Mouse (Mus musculus) intestine, embryonic 14.5 days (tissue): ENCODE measurements at regions not wholly inside any gene's neighbourhood (a gene's known extent, or its start where the extent isn't known, plus 50 kb on each side); places are given as distances from the start of the nearest gene placed in this dataset.

ENCODE experiments used
- ATAC-seq: fragments of 200-750 bp; cut with Nextera tagmentation; replicated peaks from 2 replicates; pipeline ENCODE4 v1.8.0; 2017; ENCODE audit warnings: low read depth, moderate number of reproducible peaks, moderate TSS enrichment, moderate library complexity; ENCODE audit not compliant: low FRiP score, low TSS enrichment
- DNase-seq: peaks from one replicate; pipeline ENCODE4 v3.0.0-alpha.2; 2018; ENCODE audit warnings: low spot score
- H3K27ac ChIP-seq: fragments of 300-500 bp; sonication (generic); 2 replicates; pipeline ENCODE4 v1.5.1; 2014; ENCODE audit warnings: low read depth, mild to moderate bottlenecking, control low read depth
- H3K27me3 ChIP-seq: fragments of 300-500 bp; sonication (generic); replicated peaks from 2 replicates; pipeline ENCODE4 v1.6.1; 2014; ENCODE audit warnings: low read length, control low read depth; ENCODE audit not compliant: control insufficient read depth, insufficient read depth
- H3K36me3 ChIP-seq: fragments of 300-500 bp; sonication (generic); 2 replicates; pipeline ENCODE4 v1.6.1; 2014; ENCODE audit warnings: low read length, control low read depth; ENCODE audit not compliant: control insufficient read depth, insufficient read depth
- H3K4me1 ChIP-seq: fragments of 300-500 bp; sonication (generic); replicated peaks from 2 replicates; pipeline ENCODE4 v1.6.1; 2014; ENCODE audit warnings: low read length, control low read depth, mixed read lengths; ENCODE audit not compliant: control insufficient read depth, insufficient read depth
- H3K4me2 ChIP-seq: fragments of 300-500 bp; sonication (generic); 2 replicates; pipeline ENCODE4 v1.6.1; 2014; ENCODE audit warnings: low read length
- H3K4me3 ChIP-seq: fragments of 300-500 bp; sonication (generic); 2 replicates; pipeline ENCODE4 v1.5.1; 2014; ENCODE audit warnings: low read depth, low read length, control low read depth, mixed read lengths
- H3K9ac ChIP-seq: fragments of 300-500 bp; sonication (generic); 2 replicates; pipeline ENCODE4 v1.6.1; 2014; ENCODE audit warnings: mild to moderate bottlenecking, low read length
- H3K9me3 ChIP-seq: fragments of 300-500 bp; sonication (generic); 2 replicates; pipeline ENCODE4 v1.6.1; 2016; ENCODE audit warnings: low read length, control low read depth; ENCODE audit not compliant: control insufficient read depth
- WGBS: fragments of 180-500 bp; shearing (Covaris S2); extraction: QIAGEN DNeasy Blood & Tissue Kit; methylation state at CpG from one replicate; pipeline ENCODE4 v1.1.7; 2014; 5-methylcytosine and 5-hydroxymethylcytosine counted together

DNA sequence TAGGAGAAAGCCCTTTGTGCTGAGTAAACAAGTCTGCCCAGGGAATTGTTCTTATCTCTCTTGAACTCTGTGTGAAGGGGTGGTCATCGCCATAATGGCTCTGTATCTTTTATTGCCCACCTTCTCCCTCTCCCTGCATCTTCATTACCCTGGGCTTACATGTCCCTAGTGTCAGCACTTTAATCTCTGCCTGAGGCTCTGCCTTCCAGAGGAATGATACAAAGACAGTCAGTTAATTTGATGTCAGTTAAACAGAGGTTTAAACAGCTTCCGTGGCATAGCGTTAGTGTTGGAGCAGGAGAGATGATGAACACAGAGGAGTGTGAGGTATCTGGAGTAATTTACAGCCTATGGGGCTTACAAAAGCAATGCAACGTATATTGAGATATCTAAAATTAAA is 269.2 kb upstream of the Tmem161b start:
- Histone ChIP-seq H3K4me1 (no peaks in the 10 kb centered on the region), H3K4me2 (no peak overlapping the region), H3K27me3 (no peaks in the 10 kb centered on the region), H3K27ac (no peak overlapping the region), H3K4me3 (no peak overlapping the region), H3K9ac (no peak overlapping the region), H3K9me3 (no peaks in the 10 kb centered on the region), H3K36me3 (no peaks in the 10 kb centered on the region)
- DNase-seq (no peak), ATAC-seq (no peak)
- 22% methylated on average over 4 of the region's 4 CpGs for WGBS

DNA sequence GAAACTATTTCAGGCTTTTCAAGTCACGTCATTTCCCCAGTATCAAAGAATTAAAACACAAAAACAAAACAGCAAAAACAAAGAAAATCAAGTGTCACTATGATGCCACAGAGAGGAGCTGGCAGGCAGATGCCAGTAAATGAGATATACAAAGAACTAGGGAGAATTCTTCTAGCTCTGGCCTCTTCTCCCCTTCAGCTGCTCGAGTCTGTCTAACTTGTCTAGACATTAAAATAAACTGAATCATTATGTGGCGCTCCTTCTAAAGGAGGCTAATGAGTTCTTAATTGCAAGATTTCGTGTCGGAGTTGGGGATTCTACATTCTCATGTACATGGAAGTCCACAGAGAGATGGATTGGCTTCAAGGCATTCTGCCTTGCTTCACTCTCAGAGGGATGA is 266.4 kb upstream of the Tmem161b start:
- no peak for DNase-seq
- H3K36me3 ChIP-seq = no peaks in the 10 kb centered on the region
- no peak overlapping the region for H3K4me3 ChIP-seq
- H3K4me1 ChIP-seq = no peaks in the 10 kb centered on the region
- 77% methylated on average over 5 of the region's 5 CpGs for WGBS
- H3K9ac ChIP-seq = no peak overlapping the region
- no peaks in the 10 kb centered on the region for H3K27me3 ChIP-seq
- no peak overlapping the region for H3K4me2 ChIP-seq
- H3K27ac ChIP-seq = no peak overlapping the region
- ATAC-seq = no peak
- no peaks in the 10 kb centered on the region for H3K9me3 ChIP-seq

DNA sequence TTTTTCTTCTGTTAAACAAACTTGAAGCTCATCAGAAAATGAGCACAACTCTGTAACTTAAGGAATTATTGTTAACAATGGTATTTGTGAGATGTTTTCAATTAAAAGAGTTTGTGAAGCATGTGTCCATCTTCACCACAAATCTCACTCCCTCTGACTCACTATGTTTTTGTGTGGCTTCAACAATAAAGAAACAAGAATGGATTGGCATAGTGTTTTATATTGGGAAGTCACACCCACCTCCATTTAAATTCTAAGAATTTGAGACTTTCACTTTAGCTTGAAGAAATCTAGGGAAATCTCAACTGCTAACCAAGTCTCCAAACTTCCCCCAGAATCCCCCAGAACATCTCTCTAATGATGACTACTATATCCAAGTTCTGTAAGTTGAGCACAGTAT is 243.6 kb upstream of the Tmem161b start:
- Histone ChIP-seq H3K4me2 (no peak overlapping the region), H3K36me3 (no peaks in the 10 kb centered on the region), H3K4me3 (no peak overlapping the region), H3K27me3 (no peaks in the 10 kb centered on the region), H3K9me3 (no peaks in the 10 kb centered on the region), H3K4me1 (no peaks in the 10 kb centered on the region), H3K9ac (no peak overlapping the region), H3K27ac (no peak overlapping the region)
- ATAC-seq (no peak), DNase-seq (no peak)

DNA sequence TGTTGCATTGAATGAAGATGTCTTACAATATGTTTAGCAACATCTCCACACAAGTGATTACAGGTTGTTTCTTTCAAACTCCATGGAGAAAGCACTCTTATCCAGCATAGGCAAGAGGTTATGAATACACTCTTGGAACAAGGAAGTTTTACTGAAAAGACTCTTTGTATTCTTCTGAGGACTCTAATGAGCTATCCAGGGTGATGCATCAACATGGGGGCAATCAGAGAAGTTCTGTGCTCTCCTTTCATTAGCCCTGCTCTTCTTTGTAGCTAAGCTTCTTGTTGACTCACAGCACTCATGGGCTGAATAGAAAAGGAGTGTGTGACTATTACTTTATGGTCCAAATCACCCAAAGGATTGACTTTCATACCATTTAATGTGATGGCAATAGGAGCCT is 242.6 kb upstream of the Tmem161b start:
- no peak overlapping the region for H3K4me2 ChIP-seq
- H3K27ac ChIP-seq = no peak overlapping the region
- DNase-seq (no peak), ATAC-seq (no peak)
- no peaks in the 10 kb centered on the region for H3K9me3 ChIP-seq
- H3K27me3 ChIP-seq = no peaks in the 10 kb centered on the region
- H3K4me1 ChIP-seq = no peaks in the 10 kb centered on the region
- no peak overlapping the region for H3K9ac ChIP-seq
- no peaks in the 10 kb centered on the region for H3K36me3 ChIP-seq
- H3K4me3 ChIP-seq = no peak overlapping the region

DNA sequence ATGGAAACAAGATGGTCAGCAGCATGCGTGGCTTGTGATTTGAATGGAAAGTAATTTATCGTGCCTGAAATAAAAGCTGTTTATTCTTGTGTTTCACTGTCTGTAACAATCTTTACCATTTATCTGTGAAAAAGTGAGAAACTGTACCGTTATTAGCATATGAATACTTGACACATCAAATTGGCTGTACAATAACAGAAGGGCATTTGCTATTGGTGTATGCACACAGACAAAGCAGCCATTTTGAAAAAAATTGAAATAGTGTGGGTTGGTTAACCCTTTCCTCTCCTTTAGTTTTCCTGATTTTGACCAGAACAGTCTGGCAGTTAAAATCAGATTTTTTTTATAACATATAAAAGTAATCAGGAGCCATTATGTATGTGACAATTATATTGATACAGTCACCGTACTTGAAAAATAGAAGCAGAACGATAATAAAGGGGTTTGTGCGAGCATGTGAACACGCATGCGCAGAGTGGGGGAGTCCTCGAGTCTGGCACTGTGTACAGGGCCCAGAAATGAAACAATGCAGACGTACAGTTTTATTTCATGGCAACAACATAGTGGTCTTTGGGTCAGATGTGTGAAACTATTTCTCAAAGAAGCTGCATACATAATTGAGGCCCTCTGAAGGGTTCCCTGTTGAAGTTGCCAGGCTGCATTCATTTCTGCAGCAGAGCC is 237.3 kb upstream of the Tmem161b start:
- WGBS = 84% methylated on average over 10 of the region's 10 CpGs
- H3K9me3 ChIP-seq = no peaks in the 10 kb centered on the region
- H3K4me1 ChIP-seq = 0 out of 2 replicates have a peak, but pooled peaks cover 4% of the 10 kb centered on the region
- H3K27ac ChIP-seq = no peak overlapping the region
- no peak overlapping the region for H3K4me3 ChIP-seq
- H3K4me2 ChIP-seq = no peak overlapping the region
- no peaks in the 10 kb centered on the region for H3K36me3 ChIP-seq
- H3K27me3 ChIP-seq = no peaks in the 10 kb centered on the region
- no peak for DNase-seq
- H3K9ac ChIP-seq = no peak overlapping the region
- ATAC-seq = no peak

DNA sequence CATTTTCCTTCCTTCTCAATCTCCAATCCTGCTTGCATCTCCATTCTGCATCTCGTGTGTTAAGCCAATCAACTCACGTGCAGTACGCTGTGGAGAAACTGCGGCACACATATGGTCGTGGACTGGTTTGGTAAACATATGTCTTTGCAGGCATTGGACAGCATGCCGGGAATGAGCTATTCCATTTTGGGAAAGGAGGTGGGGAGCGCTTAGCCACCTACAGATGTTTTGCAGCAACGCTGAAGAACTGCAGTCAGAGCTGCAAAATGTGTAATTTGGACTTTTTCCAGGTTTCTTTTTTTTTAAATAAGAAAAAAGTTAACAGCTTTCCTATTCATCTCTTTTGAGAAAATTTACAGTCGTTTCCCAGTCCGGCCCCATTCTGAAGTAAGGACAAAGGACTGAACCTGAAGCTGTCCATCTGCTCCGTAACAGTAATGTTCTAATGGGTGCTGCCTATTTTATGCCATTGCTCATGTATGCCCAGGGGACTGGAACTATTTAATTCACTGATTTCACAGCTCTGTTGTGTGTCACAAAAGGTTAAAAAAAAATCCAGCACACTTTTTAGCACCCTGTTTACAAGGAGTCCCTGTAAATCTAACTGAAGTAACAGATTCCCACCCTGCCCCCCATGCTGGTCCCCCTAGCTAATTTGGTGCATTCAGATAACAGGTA is 234.2 kb upstream of the Tmem161b start:
- Histone ChIP-seq H3K9ac (no peak overlapping the region), H3K4me2 (peak overlapping the region; percentile 44), H3K36me3 (no peaks in the 10 kb centered on the region), H3K4me3 (no peak overlapping the region; the same call in 1 of the 2 replicates), H3K4me1 (0 out of 2 replicates have a peak, but pooled peaks cover 4% of the 10 kb centered on the region), H3K27me3 (no peaks in the 10 kb centered on the region), H3K9me3 (no peaks in the 10 kb centered on the region), H3K27ac (no peak overlapping the region)
- ATAC-seq = no peak
- DNase-seq = no peak
- 34% methylated on average over 11 of the region's 11 CpGs for WGBS

DNA sequence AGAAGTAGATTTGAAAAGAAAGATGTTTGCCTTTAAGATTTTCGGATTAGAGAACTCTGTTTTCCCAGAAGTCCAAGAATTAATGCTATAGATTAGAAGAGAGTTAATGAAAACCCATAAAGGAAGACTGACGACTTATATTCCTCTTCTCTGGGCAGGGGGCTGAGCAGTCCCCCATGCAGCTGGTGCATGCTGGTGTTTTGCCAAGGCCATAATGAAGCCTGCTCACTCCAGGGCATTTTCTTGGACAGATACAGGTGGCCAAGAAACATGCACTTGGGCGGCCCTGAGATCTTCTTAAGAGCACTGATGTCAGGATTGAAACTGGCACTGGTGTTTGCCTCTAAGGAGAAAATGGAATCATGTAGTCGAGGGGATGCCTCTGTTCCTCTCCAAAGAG is 233.6 kb upstream of the Tmem161b start:
- Histone ChIP-seq H3K4me2 (no peak overlapping the region), H3K27ac (no peak overlapping the region), H3K36me3 (no peaks in the 10 kb centered on the region), H3K4me1 (0 out of 2 replicates have a peak, but pooled peaks cover 4% of the 10 kb centered on the region), H3K9me3 (no peaks in the 10 kb centered on the region), H3K27me3 (no peaks in the 10 kb centered on the region), H3K9ac (no peak overlapping the region), H3K4me3 (no peak overlapping the region)
- WGBS = 59% methylated on average over 4 of the region's 4 CpGs
- no peak for ATAC-seq
- DNase-seq = no peak

DNA sequence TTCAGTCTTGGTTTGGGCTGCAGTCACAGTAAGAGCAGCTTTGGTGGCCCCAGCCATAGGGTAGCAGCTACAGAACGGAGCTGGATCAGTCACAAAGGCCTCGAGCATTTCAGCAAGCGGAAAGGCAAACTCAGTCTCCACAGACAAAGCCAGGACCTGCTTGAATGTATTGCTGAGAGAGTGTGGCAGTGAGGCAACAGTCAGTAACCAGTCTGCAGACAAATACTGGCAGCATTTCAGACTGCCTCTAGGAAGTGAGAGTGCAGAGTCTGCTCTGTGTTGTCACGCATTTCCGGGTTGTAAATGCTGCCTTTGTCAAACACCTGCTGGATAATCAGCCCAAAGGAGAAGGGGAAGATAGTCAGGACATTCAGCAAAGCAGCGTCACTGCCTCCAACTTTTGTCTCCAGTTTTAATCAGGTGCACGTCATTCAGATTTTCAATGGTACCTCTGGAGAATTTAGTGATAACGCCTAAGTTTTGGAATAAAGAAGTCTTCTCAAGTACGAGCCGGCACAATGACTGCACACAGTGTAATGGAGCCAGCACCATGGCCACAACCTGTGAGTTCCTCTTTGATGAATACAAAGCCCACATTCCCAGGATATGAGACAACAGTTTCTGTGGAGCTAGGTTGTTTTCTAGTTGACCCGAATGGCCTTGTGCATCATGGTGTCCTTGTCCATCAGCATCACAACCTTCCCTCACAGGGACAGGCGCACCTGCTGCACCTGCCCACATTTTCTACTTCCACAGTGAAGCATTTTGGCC is 224.3 kb upstream of the Tmem161b start:
- H3K4me2 ChIP-seq = no peak overlapping the region
- H3K9me3 ChIP-seq = no peaks in the 10 kb centered on the region
- no peaks in the 10 kb centered on the region for H3K36me3 ChIP-seq
- H3K9ac ChIP-seq = no peak overlapping the region
- H3K4me3 ChIP-seq = no peak overlapping the region
- no peak for DNase-seq
- ATAC-seq = 0 out of 2 replicates have a peak, but pooled peaks have one; percentile 43
- H3K27ac ChIP-seq = no peak overlapping the region
- 61% methylated on average over 12 of the region's 12 CpGs for WGBS
- H3K27me3 ChIP-seq = no peaks in the 10 kb centered on the region
- H3K4me1 ChIP-seq = no peaks in the 10 kb centered on the region
